Mouse (Mus musculus): Measurements from ENCODE around the gene Zdhhc8.

DNA sequence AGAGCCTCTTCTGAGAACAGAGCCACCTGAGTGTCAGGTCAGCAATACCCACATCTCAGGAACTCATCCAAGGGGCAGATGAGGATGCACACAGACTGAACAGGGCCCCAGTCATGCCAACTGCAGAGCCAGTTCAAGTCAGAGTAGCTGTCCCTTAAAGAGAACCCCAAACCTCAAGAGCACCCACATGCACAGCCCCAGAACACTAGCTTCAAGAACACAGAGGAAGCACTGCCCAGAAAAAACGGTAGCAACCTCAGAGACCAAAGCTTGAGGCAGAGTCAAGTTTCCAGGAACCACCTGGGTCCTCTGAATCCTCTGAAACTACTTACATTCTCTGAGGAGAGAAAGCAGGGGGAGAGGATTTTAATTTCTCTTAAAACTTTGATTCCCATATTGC, 1.5 kb downstream of the Zdhhc8 start:
- TF ChIP-seq CTCF (IDR thresholded peaks at IDR 0.05; ENCODE audit: insufficient read depth, low read depth, low read length) (no peak), POLR2A (IDR thresholded peaks at IDR 0.05; ENCODE audit: insufficient read depth, low read depth, low read length) (no peak)
